ENCODE assay signal across 17 mouse cellular contexts in genomic region chr15:27821651-27822364, GRCm38 (mm10).
A peak's percentile ranks its signal among the peaks of the same experiment; 100 is the strongest.
DNase-seq lines count a peak whose midpoint lies in the region; ATAC-seq and TF ChIP-seq lines count a peak whose summit lies in the region.
"Had no signal": no experiment of that assay in that cellular context is flagged by ENCODE, and none has a peak within 500 bp of the region (broad histone marks: within the 10 kb centered on the region; RNA-seq: fewer than 3 reads in every experiment).

No protein-coding gene starts in this region.

- H3K4me2 ChIP-seq in liver, postnatal 0 days (ENCODE audit: low read depth, low read length), result no peak overlapping the region
- no peak overlapping the region for H3K4me2 ChIP-seq in liver, embryonic 11.5 days
- H3K4me2 ChIP-seq: intestine, embryonic 15.5 days; limb, embryonic 13.5 days; lung, embryonic 15.5 days had no signal

- peaks cover 26% of the 10 kb centered on the region for H3K36me3 ChIP-seq in liver, postnatal 0 days (replicated peaks; ENCODE audit: insufficient read depth, low read length)
- H3K36me3 ChIP-seq in liver, embryonic 11.5 days (ENCODE audit: control insufficient read depth, insufficient read depth, low read length), result peaks cover 14% of the 10 kb centered on the region
- peaks cover 97% of the 10 kb centered on the region for H3K36me3 ChIP-seq in limb, embryonic 10.5 days

- 76% methylated on average over 11 of the region's 11 CpGs for WGBS in liver, postnatal 0 days (ENCODE audit: insufficient replicate concordance)
- 91% methylated on average over 11 of the region's 11 CpGs for WGBS in liver, embryonic 11.5 days
- WGBS in limb, embryonic 10.5 days, result 93% methylated on average over 11 of the region's 11 CpGs

- TF ChIP-seq CTCF in liver, postnatal 0 days (IDR thresholded peaks at IDR 0.05; ENCODE audit: low read depth), result no peak
- TF ChIP-seq CTCF in embryonic fibroblast, embryonic 13.5 days (IDR thresholded peaks at IDR 0.05; ENCODE audit: borderline replicate concordance, insufficient read depth, low read length), result no peak

- H3K4me3 ChIP-seq in liver, postnatal 0 days (ENCODE audit: low read depth, low read length), result no peak overlapping the region
- no peak overlapping the region for H3K4me3 ChIP-seq in liver, embryonic 11.5 days (ENCODE audit: low read depth, low read length)
- no peak overlapping the region for H3K4me3 ChIP-seq in embryonic fibroblast, embryonic 13.5 days (ENCODE audit: insufficient read depth, low read length)
- no peak overlapping the region for H3K4me3 ChIP-seq in limb, embryonic 10.5 days
- H3K4me3 ChIP-seq: intestine, embryonic 15.5 days; left cerebral cortex, adult 2 months; limb, embryonic 13.5 days; lung, embryonic 15.5 days had no signal

- H3K9me3 ChIP-seq in liver, postnatal 0 days (ENCODE audit: low read length), result no peaks in the 10 kb centered on the region
- no peaks in the 10 kb centered on the region for H3K9me3 ChIP-seq in liver, embryonic 11.5 days (ENCODE audit: control insufficient read depth, low read length)
- no peaks in the 10 kb centered on the region for H3K9me3 ChIP-seq in limb, embryonic 10.5 days (replicated peaks)
- H3K9me3 ChIP-seq: intestine, embryonic 15.5 days; limb, embryonic 13.5 days; lung, embryonic 15.5 days had no signal

- no peak overlapping the region for H3K27ac ChIP-seq in liver, postnatal 0 days (ENCODE audit: low read depth)
- no peak overlapping the region for H3K27ac ChIP-seq in liver, embryonic 11.5 days (ENCODE audit: low read depth, low read length)
- H3K27ac ChIP-seq in embryonic fibroblast, embryonic 13.5 days (ENCODE audit: insufficient read depth, low read length), result peak overlapping the region; percentile 94
- H3K27ac ChIP-seq in limb, embryonic 10.5 days, result no peak overlapping the region
- H3K27ac ChIP-seq: intestine, embryonic 15.5 days; left cerebral cortex, adult 2 months; limb, embryonic 13.5 days; lung, embryonic 15.5 days had no signal

- DNase-seq in gastrocnemius, adult 18-20 months (ENCODE audit: low spot score), result peak; percentile 40
- no peak for DNase-seq in gastrocnemius, postnatal 36 days
- no peak for DNase-seq in liver, postnatal 0 days
- no peak for DNase-seq in liver, embryonic 11.5 days (ENCODE audit: low spot score)
- no peak for DNase-seq in frontal cortex, postnatal 36 days (ENCODE audit: low spot score in 2 of 2)
- DNase-seq in lung, adult 18-20 months, result no peak
- no peak for DNase-seq in limb, embryonic 10.5 days (ENCODE audit: low spot score)
- DNase-seq: B cell, adult 2 months; cerebellum, adult 8-10 months; forebrain, postnatal 0 days; right cerebral cortex, adult 18-20 months; thymus, adult 2 months had no signal

- no peaks in the 10 kb centered on the region for H3K27me3 ChIP-seq in liver, postnatal 0 days (ENCODE audit: insufficient read depth, low read length)
- no peaks in the 10 kb centered on the region for H3K27me3 ChIP-seq in liver, embryonic 11.5 days (replicated peaks; ENCODE audit: control insufficient read depth, insufficient read depth, low read length)
- no peaks in the 10 kb centered on the region for H3K27me3 ChIP-seq in limb, embryonic 10.5 days (ENCODE audit: low read depth, poor library complexity, severe bottlenecking)
- H3K27me3 ChIP-seq: intestine, embryonic 15.5 days; limb, embryonic 13.5 days; lung, embryonic 15.5 days had no signal

- H3K9ac ChIP-seq in liver, postnatal 0 days (replicated peaks), result no peak overlapping the region
- H3K9ac ChIP-seq in liver, embryonic 11.5 days (ENCODE audit: low read depth, low read length), result no peak overlapping the region
- H3K9ac ChIP-seq: forebrain, postnatal 0 days; intestine, embryonic 15.5 days; limb, embryonic 13.5 days; lung, embryonic 15.5 days had no signal

- 0 out of 2 replicates have a peak, but pooled peaks have one; percentile 33 for ATAC-seq in liver, postnatal 0 days
- no peak for ATAC-seq in liver, embryonic 11.5 days (replicated peaks; ENCODE audit: low FRiP score)
- ATAC-seq: forebrain, postnatal 0 days; intestine, embryonic 15.5 days had no signal

- no peaks in the 10 kb centered on the region; the same call in 1 of the 2 replicates for H3K4me1 ChIP-seq in liver, postnatal 0 days (ENCODE audit: insufficient read depth)
- no peaks in the 10 kb centered on the region for H3K4me1 ChIP-seq in liver, embryonic 11.5 days (replicated peaks; ENCODE audit: control insufficient read depth, insufficient read depth, low read length)
- peaks cover 6% of the 10 kb centered on the region for H3K4me1 ChIP-seq in embryonic fibroblast, embryonic 13.5 days (ENCODE audit: control insufficient read depth, insufficient read depth, low read length)
- H3K4me1 ChIP-seq in limb, embryonic 10.5 days, result peaks cover 11% of the 10 kb centered on the region
- H3K4me1 ChIP-seq: intestine, embryonic 15.5 days; limb, embryonic 13.5 days; lung, embryonic 15.5 days had no signal

- intact Hi-C loops in gastrocnemius, postnatal 36 days (cut with DNase I), result loop anchor here (5.0 kb wide), 1 partner anchor 70 kb away; no protein-coding TSS in a partner anchor

- TF ChIP-seq EP300 in liver, postnatal 0 days (IDR thresholded peaks at IDR 0.05; ENCODE audit: low read depth), result no peak

- no peak for TF ChIP-seq POLR2A in embryonic fibroblast, embryonic 13.5 days (IDR thresholded peaks at IDR 0.05; ENCODE audit: low read depth, low read length)
